Mouse (Mus musculus) forebrain, embryonic 14.5 days (tissue): ENCODE measurements at regions not wholly inside any gene's neighbourhood (a gene's known extent, or its start where the extent isn't known, plus 50 kb on each side); places are given as distances from the start of the nearest gene placed in this dataset.

Experiments
- ATAC-seq: fragments of 200-750 bp; cut with Nextera tagmentation; 2 replicates; pipeline ENCODE4 v1.8.0; 2017; ENCODE audit warnings: mild to moderate bottlenecking, moderate library complexity
- DNase-seq: peaks from one replicate; pipeline ENCODE4 v3.0.0-alpha.2; 2015; ENCODE audit warnings: low spot score
- H3K27ac ChIP-seq: fragments of 300-500 bp; sonication (generic); 2 replicates; pipeline ENCODE4 v1.5.1; 2014; ENCODE audit warnings: low read depth, mild to moderate bottlenecking, control low read depth, low read length, moderate library complexity
- H3K27me3 ChIP-seq: fragments of 300-500 bp; sonication (generic); replicated peaks from 2 replicates; pipeline ENCODE4 v1.6.1; 2014; ENCODE audit warnings: low read length, control low read depth, mixed read lengths; ENCODE audit not compliant: control insufficient read depth, insufficient read depth
- H3K36me3 ChIP-seq: fragments of 300-500 bp; sonication (generic); 2 replicates; pipeline ENCODE4 v1.6.1; 2014; ENCODE audit warnings: low read length, control low read depth; ENCODE audit not compliant: control insufficient read depth, insufficient read depth
- H3K4me1 ChIP-seq: fragments of 300-500 bp; sonication (generic); 2 replicates; pipeline ENCODE4 v1.6.1; 2014; ENCODE audit warnings: antibody characterized with exemption, low read length, control low read depth; ENCODE audit not compliant: control insufficient read depth, insufficient read depth
- H3K4me2 ChIP-seq: fragments of 300-500 bp; sonication (generic); 2 replicates; pipeline ENCODE4 v1.6.1; 2014; ENCODE audit warnings: mild to moderate bottlenecking, control low read depth, low read length
- H3K4me3 ChIP-seq: fragments of 300-500 bp; sonication (generic); 2 replicates; pipeline ENCODE4 v1.5.1; 2014; ENCODE audit warnings: low read depth, low read length, control low read depth
- H3K9ac ChIP-seq: fragments of 300-500 bp; sonication (generic); 2 replicates; pipeline ENCODE4 v1.6.1; 2014; ENCODE audit warnings: mild to moderate bottlenecking, low read length, control low read depth, moderate library complexity
- H3K9me3 ChIP-seq: fragments of 300-500 bp; sonication (generic); replicated peaks from 2 replicates; pipeline ENCODE4 v1.6.1; 2016; ENCODE audit warnings: low read length, control low read depth, mixed read lengths; ENCODE audit not compliant: control insufficient read depth
- WGBS: fragments of 180-500 bp; shearing (Covaris S2); extraction: QIAGEN DNeasy Blood & Tissue Kit; methylation state at CpG from one replicate; pipeline ENCODE4 v1.1.7; 2014; 5-methylcytosine and 5-hydroxymethylcytosine counted together

DNA sequence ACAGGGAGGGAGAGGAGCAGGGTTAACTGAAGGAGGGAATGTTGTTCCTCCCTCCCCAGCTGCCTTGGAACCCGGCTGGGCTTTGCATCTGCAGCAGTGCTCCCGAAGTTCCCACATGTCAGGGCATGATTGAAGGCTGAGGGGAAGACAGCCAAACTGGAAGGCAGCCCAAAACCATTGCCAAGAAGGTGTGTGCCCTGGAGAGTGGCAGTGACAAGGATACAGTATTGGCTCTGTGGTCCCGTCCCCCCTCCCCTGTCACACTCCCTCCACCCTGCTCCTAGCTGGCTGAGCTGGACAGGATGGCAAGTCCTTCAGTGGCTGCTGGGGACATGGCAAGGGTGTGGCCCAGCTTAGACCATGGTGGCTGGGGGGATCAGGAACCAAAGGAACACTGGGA, 79.1 kb downstream of the Cyp26b1 start:
- no peaks in the 10 kb centered on the region for H3K4me1 ChIP-seq
- peak; percentile 57; the same call in 1 of the 2 replicates for ATAC-seq

DNA sequence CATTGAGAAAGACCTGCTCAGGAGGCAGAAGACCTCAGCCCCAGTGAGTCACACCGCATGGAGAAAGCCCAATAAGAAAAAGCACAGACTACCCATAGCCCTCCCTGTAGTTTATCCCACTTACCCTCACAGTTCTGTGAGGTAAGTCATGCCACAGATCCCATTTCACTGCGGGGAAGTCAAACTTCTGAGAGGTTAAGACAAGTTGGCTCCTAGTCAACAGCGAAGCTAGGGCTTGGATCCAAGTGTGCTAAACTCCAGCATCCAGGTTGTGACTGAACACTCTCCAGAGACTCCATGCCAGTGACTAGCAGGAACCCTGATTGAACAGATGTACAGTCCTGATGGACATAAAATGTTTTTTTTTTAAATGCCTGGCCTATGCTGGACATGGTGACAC, 85.1 kb downstream of the Cyp26b1 start:
- Histone ChIP-seq H3K4me3 (no peak overlapping the region), H3K4me1 (no peaks in the 10 kb centered on the region), H3K9ac (no peak overlapping the region), H3K27ac (no peak overlapping the region), H3K36me3 (no peaks in the 10 kb centered on the region), H3K27me3 (no peaks in the 10 kb centered on the region), H3K4me2 (no peak overlapping the region), H3K9me3 (no peaks in the 10 kb centered on the region)
- 90% methylated on average over 3 of the region's 3 CpGs for WGBS
- DNase-seq (no peak), ATAC-seq (no peak)

More for the DNA sequence above, 79.1 kb downstream of the Cyp26b1 start:
- Histone ChIP-seq H3K27me3 (no peaks in the 10 kb centered on the region), H3K9me3 (no peaks in the 10 kb centered on the region), H3K4me2 (no peak overlapping the region), H3K27ac (no peak overlapping the region), H3K4me3 (no peak overlapping the region), H3K36me3 (no peaks in the 10 kb centered on the region), H3K9ac (no peak overlapping the region)
- 29% methylated on average over 3 of the region's 3 CpGs for WGBS
- peak; percentile 63 for DNase-seq

DNA sequence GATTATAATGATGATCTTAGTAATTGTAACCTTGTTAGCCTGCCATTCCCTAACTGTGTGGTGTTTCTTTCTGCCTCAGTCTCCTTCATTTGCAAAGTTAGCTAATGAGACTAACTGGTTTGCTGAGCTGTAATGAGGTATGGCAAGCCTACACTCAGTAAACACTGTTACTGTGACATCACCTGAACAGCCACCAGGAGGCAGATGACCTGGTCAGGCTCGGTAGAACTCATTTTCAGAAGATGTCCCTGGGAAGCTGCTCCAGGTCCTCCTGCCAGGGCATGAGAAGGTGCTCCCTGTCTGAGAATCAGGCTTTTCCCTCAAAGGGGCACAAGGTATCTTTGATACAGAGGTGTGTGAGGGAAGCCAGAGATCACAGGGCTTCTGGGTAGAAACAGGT, 87.0 kb downstream of the Cyp26b1 start:
- no peaks in the 10 kb centered on the region for H3K9me3 ChIP-seq
- H3K9ac ChIP-seq = no peak overlapping the region
- H3K4me3 ChIP-seq = no peak overlapping the region
- WGBS = 20% methylated on average over 1 of the region's 1 CpGs
- H3K4me1 ChIP-seq = no peaks in the 10 kb centered on the region
- no peak for DNase-seq
- no peak overlapping the region for H3K4me2 ChIP-seq
- no peak for ATAC-seq
- no peaks in the 10 kb centered on the region for H3K27me3 ChIP-seq
- H3K27ac ChIP-seq = no peak overlapping the region
- no peaks in the 10 kb centered on the region for H3K36me3 ChIP-seq

DNA sequence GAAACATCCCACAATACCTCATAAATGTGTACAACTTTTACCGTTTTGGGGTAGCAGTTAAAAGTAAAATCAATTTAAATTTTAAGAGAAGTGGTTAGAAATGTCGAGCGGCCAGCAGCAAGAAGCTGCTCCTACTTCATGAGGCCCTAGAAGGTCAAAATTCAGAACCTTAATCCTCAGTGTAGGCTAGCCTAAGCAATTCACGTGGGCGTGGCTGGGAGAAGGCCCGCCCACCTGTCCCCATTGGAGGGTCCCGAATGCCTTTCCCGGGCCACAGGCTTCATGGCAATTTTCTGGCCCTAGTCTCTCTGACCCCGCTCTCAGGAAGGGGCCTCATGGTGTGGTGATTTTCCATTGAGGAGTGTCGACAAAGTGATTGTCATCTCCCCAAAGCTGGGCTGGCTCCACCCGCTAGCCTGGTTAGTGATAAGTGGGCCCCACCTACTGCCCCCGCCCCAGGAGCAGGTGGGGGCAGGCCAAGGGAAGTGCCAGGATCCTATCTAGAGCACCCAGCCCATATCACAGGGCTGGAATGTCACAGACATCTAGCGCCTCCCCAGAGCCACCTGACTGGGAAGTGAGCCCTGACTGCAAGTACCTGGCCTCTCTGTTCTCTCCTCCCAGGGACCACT, 93.3 kb downstream of the Cyp26b1 start:
- Histone ChIP-seq H3K27me3 (no peaks in the 10 kb centered on the region), H3K4me2 (no peak overlapping the region), H3K9me3 (no peaks in the 10 kb centered on the region), H3K9ac (no peak overlapping the region), H3K27ac (no peak overlapping the region), H3K4me3 (no peak overlapping the region), H3K36me3 (no peaks in the 10 kb centered on the region), H3K4me1 (no peaks in the 10 kb centered on the region)
- no peak for DNase-seq
- WGBS = 43% methylated on average over 13 of the region's 13 CpGs
- ATAC-seq = no peak

DNA sequence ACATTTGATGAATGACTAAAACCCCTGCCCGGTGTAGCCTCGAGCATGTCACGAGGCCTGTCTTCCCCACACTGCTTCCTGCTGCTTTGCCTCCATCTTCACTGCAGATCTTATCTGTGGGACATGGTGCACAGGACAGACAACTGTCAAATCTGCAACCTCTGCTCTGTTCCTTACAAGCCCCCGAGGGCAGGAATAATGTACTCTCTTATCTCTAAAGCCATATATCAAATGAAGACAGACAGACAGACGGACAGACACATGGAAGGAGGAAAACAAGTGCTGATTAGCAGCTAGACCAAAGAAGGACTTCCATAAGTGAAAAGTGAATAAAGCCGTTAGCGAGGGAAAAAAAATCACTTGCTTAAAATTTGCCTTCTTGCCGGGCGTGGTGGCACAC, 95.6 kb downstream of the Cyp26b1 start:
- Histone ChIP-seq H3K9me3 (no peaks in the 10 kb centered on the region), H3K27ac (no peak overlapping the region), H3K4me1 (no peaks in the 10 kb centered on the region), H3K9ac (no peak overlapping the region), H3K27me3 (no peaks in the 10 kb centered on the region), H3K4me2 (no peak overlapping the region), H3K4me3 (no peak overlapping the region), H3K36me3 (no peaks in the 10 kb centered on the region)
- WGBS = 87% methylated on average over 9 of the region's 9 CpGs
- ATAC-seq = no peak
- no peak for DNase-seq

DNA sequence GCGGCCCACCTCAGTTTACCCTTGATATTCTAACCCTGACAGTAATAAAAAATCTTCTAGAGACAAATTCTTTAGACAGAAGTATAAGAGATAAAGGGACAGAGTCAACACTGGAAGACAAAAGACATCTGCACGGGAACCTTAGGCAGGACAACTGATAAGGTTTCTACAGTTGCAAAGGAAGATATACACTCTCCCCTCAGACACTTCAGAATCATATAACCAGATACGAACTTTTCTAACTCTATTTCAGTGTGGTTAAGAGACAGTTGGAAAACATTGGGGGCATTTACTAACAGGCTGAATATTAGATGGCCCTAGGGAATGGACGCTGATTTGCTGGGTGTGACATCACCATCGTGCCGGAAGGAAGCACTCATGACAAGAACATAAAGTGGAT, 100.0 kb downstream of the Cyp26b1 start:
- Histone ChIP-seq H3K4me1 (no peaks in the 10 kb centered on the region), H3K9ac (no peak overlapping the region), H3K4me3 (no peak overlapping the region), H3K36me3 (no peaks in the 10 kb centered on the region), H3K27me3 (no peaks in the 10 kb centered on the region), H3K27ac (no peak overlapping the region), H3K4me2 (no peak overlapping the region), H3K9me3 (no peaks in the 10 kb centered on the region)
- no peak for ATAC-seq
- DNase-seq = no peak
- WGBS = 90% methylated on average over 6 of the region's 6 CpGs

DNA sequence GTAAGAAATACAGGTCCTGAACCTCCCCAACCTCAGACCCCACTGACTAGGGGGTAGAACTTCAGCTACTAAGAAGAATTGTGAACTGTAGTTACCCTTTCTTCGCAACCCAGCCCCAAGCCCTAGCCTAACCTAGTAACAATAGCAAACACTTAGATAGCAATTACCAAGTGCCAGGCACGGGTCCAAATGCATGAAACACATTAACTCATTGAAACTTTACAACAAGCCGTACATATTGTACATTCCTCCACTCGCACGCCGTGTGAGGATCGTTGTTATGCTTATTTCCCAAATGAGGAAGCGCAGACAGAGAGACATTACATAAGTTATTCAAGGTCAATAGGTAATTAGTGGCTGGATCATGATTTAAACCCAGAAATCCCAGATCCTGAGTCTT, 100.5 kb downstream of the Cyp26b1 start:
- Histone ChIP-seq H3K4me1 (no peaks in the 10 kb centered on the region), H3K4me3 (no peak overlapping the region), H3K27me3 (no peaks in the 10 kb centered on the region), H3K9ac (no peak overlapping the region), H3K36me3 (no peaks in the 10 kb centered on the region), H3K4me2 (no peak overlapping the region), H3K27ac (no peak overlapping the region), H3K9me3 (no peaks in the 10 kb centered on the region)
- no peak for DNase-seq
- ATAC-seq = no peak
- 58% methylated on average over 8 of the region's 8 CpGs for WGBS

DNA sequence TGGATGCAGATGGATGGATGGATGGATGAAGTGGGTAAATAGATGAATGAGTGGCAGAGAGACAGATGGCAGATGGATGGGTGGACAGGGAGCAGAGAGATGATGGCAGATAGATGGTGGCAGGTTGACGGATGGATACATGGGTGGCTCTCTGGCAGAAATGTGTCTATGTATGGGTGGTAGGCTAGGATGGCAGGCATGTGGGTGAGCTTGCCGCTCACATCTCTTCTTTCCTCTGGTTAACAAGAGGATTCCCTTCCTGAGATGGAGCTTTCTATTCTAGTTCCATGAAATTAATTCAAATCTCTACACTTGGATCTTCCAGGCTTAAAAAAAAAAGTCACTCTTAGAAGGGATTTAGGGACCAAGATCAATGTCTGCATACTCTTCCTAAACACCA, 101.1 kb downstream of the Cyp26b1 start:
- ATAC-seq (no peak), DNase-seq (no peak)
- Histone ChIP-seq H3K9me3 (no peaks in the 10 kb centered on the region), H3K36me3 (no peaks in the 10 kb centered on the region), H3K27ac (no peak overlapping the region), H3K4me2 (no peak overlapping the region), H3K27me3 (no peaks in the 10 kb centered on the region), H3K4me3 (no peak overlapping the region), H3K4me1 (no peaks in the 10 kb centered on the region), H3K9ac (no peak overlapping the region)
- WGBS = 98% methylated on average over 2 of the region's 2 CpGs

DNA sequence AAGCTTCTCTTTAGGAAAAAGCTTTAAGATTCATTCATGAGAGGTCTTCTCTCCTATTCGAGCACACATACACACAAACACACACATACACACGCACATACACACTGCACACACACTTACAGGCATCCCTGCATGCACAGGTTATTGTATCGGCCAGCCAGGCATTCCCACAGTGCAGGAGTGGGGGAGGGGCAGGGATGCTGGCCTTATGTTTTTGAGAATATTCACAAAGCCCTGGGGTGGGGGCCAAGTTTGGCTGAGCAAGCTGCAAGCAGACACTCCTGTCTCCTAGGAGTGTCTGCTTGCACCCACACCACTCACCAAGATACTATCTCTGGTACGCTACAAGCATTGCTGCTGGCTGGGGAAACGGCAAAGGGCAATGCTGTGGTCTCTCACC, 102.6 kb downstream of the Cyp26b1 start:
- DNase-seq (no peak), ATAC-seq (no peak)
- Histone ChIP-seq H3K9ac (no peak overlapping the region), H3K4me1 (no peaks in the 10 kb centered on the region), H3K9me3 (no peaks in the 10 kb centered on the region), H3K4me2 (no peak overlapping the region), H3K36me3 (no peaks in the 10 kb centered on the region), H3K27ac (no peak overlapping the region), H3K27me3 (no peaks in the 10 kb centered on the region), H3K4me3 (no peak overlapping the region)
- 72% methylated on average over 5 of the region's 5 CpGs for WGBS
